ENCODE assay signal across 27 mouse cellular contexts in genomic region chr11:109517816-109518215, GRCm38 (mm10). TPM values are rescaled to one million over a fixed set of nuclear protein-coding genes. Genes with fewer than 3 reads are reported as not detected.
DNase-seq lines count a peak whose midpoint lies in the region; ATAC-seq and TF ChIP-seq lines count a peak whose summit lies in the region.
"Had no signal": no experiment of that assay in that cellular context is flagged by ENCODE, and none has a peak within 500 bp of the region (broad histone marks: within the 10 kb centered on the region; RNA-seq: fewer than 3 reads in every experiment).

No protein-coding gene starts in this region.

- H3K4me3 ChIP-seq in G1E (ENCODE audit: low read depth, low read length) = no peak overlapping the region
- H3K4me3 ChIP-seq in liver, embryonic 15.5 days (replicated peaks) = no peak overlapping the region
- H3K4me3 ChIP-seq in neural tube, embryonic 15.5 days (replicated peaks) = no peak overlapping the region
- H3K4me3 ChIP-seq: forebrain, embryonic 10.5 days; forebrain, embryonic 15.5 days; gastrocnemius, adult 2 months; hindbrain, embryonic 12.5 days; neural tube, embryonic 13.5 days had no signal

- H3K4me2 ChIP-seq in liver, embryonic 15.5 days = peak overlapping the region; percentile 23; the same call in 1 of the 2 replicates
- H3K4me2 ChIP-seq in neural tube, embryonic 15.5 days = no peak overlapping the region
- H3K4me2 ChIP-seq: forebrain, embryonic 15.5 days; heart, embryonic 11.5 days; hindbrain, embryonic 12.5 days; neural tube, embryonic 13.5 days had no signal

- no peak overlapping the region for H3K9ac ChIP-seq in liver, embryonic 15.5 days
- H3K9ac ChIP-seq in neural tube, embryonic 15.5 days (replicated peaks) = no peak overlapping the region
- H3K9ac ChIP-seq: forebrain, embryonic 15.5 days; hindbrain, embryonic 12.5 days; neural tube, embryonic 13.5 days had no signal

- DNase-seq in G1E (ENCODE audit: low spot score) (no peak), liver (peak; percentile 81)
- DNase-seq in c-Kit-positive CD71-positive TER-119-positive erythroid progenitor cells, embryonic 14.5 days (ENCODE audit: low spot score) = peak; percentile 57
- no peak for DNase-seq in urinary bladder, postnatal 4 days (ENCODE audit: low spot score in 2 of 2)
- no peak for DNase-seq in kidney, postnatal 25 days
- DNase-seq in right cerebral cortex, adult 18-20 months = no peak
- DNase-seq: adrenal gland, postnatal 14 days; cerebellum, adult 8-10 months; cerebellum, postnatal 25 days; gastrocnemius, adult 2 months; gastrocnemius, postnatal 36 days; heart, adult 18-20 months; heart, postnatal 36 days; kidney, adult 11 months; kidney, postnatal 4 days; lung, postnatal 4 days; right cerebral cortex, postnatal 25 days; thymus, adult 18-20 months; thymus, postnatal 36 days had no signal

- H3K4me1 ChIP-seq in G1E (ENCODE audit: insufficient read depth, low read depth, low read length) = peaks cover 34% of the 10 kb centered on the region
- H3K4me1 ChIP-seq in liver, embryonic 15.5 days (replicated peaks) = peaks cover 41% of the 10 kb centered on the region
- H3K4me1 ChIP-seq in neural tube, embryonic 15.5 days = 0 out of 2 replicates have a peak, but pooled peaks cover 2% of the 10 kb centered on the region
- H3K4me1 ChIP-seq: forebrain, embryonic 15.5 days; hindbrain, embryonic 12.5 days; neural tube, embryonic 13.5 days had no signal

- peaks cover 11% of the 10 kb centered on the region for H3K27me3 ChIP-seq in G1E (ENCODE audit: insufficient read depth, low read length)
- H3K27me3 ChIP-seq in liver, embryonic 15.5 days = peaks cover 4% of the 10 kb centered on the region; the same call in 1 of the 2 replicates
- H3K27me3 ChIP-seq in neural tube, embryonic 15.5 days (replicated peaks) = no peaks in the 10 kb centered on the region
- H3K27me3 ChIP-seq: forebrain, embryonic 15.5 days; hindbrain, embryonic 12.5 days; neural tube, embryonic 13.5 days had no signal

- no peaks in the 10 kb centered on the region for H3K9me3 ChIP-seq in G1E (replicated peaks)
- no peaks in the 10 kb centered on the region for H3K9me3 ChIP-seq in liver, embryonic 15.5 days (replicated peaks)
- H3K9me3 ChIP-seq in neural tube, embryonic 15.5 days (replicated peaks) = no peaks in the 10 kb centered on the region
- H3K9me3 ChIP-seq: forebrain, embryonic 10.5 days; forebrain, embryonic 15.5 days; hindbrain, embryonic 12.5 days; neural tube, embryonic 13.5 days had no signal

- peak; percentile 8; the same call in 1 of the 2 replicates for ATAC-seq in G1E (ENCODE audit: extremely low read depth, insufficient number of reproducible peaks, low FRiP score, poor library complexity, severe bottlenecking)
- ATAC-seq in liver, embryonic 15.5 days (ENCODE audit: insufficient read depth) = peak; percentile 97
- no peak for ATAC-seq in neural tube, embryonic 15.5 days (ENCODE audit: low FRiP score)
- ATAC-seq: forebrain, embryonic 15.5 days; hindbrain, postnatal 0 days had no signal

- H3K27ac ChIP-seq in liver, embryonic 15.5 days (replicated peaks) = peak overlapping the region; percentile 61
- no peak overlapping the region for H3K27ac ChIP-seq in neural tube, embryonic 15.5 days (replicated peaks)
- H3K27ac ChIP-seq: forebrain, embryonic 10.5 days; forebrain, embryonic 15.5 days; gastrocnemius, adult 2 months; hindbrain, embryonic 12.5 days; hindbrain, postnatal 0 days; neural tube, embryonic 13.5 days had no signal

- WGBS in liver, embryonic 15.5 days (ENCODE audit: insufficient replicate concordance) = 23% methylated on average over 3 of the region's 3 CpGs
- 94% methylated on average over 3 of the region's 3 CpGs for WGBS in neural tube, embryonic 15.5 days

- no peaks in the 10 kb centered on the region for H3K36me3 ChIP-seq in G1E (replicated peaks)
- no peaks in the 10 kb centered on the region for H3K36me3 ChIP-seq in liver, embryonic 15.5 days (replicated peaks)
- no peaks in the 10 kb centered on the region for H3K36me3 ChIP-seq in neural tube, embryonic 15.5 days
- H3K36me3 ChIP-seq: forebrain, embryonic 10.5 days; forebrain, embryonic 15.5 days; hindbrain, embryonic 12.5 days; neural tube, embryonic 13.5 days had no signal

- no peak for TF ChIP-seq CTCF in G1E (IDR thresholded peaks at IDR 0.05; ENCODE audit: low read depth, low read length)

RNA-seq across cellular contexts. Expression of gene Slc16a6, which starts 44.4 kb away (rescaled TPM):
- 95.0 and 101 TPM in 2 replicates for total RNA-seq in G1E (2014; fragmentation: Nextera tagmentation)
- 18.9 and 20.4 TPM in 2 replicates for total RNA-seq in G1E (2017)
- 32.4 and 37.1 TPM in 2 replicates for polyA plus RNA-seq in G1E (2012)
- polyA plus RNA-seq in liver, embryonic 15.5 days (2015; fragmentation: Nextera tagmentation; extraction: Ambion mirVana) = 38.9 and 39.1 TPM in 2 replicates
- polyA plus RNA-seq in neural tube, embryonic 15.5 days (2015; fragmentation: Nextera tagmentation; extraction: Ambion mirVana) = 3.7 and 4.2 TPM in 2 replicates

RNA-seq across cellular contexts. Expression of gene Arsg, which starts 44.6 kb away (rescaled TPM):
- total RNA-seq in G1E (2014; fragmentation: Nextera tagmentation) (6.1 and 8.8 TPM in 2 replicates), G1E (2017) (2.0 and 3.3 TPM in 2 replicates)
- polyA plus RNA-seq in G1E (2012) = 0.58 and 1.0 TPM in 2 replicates
- polyA plus RNA-seq in liver, embryonic 15.5 days (2015; fragmentation: Nextera tagmentation; extraction: Ambion mirVana) = 3.4 and 3.7 TPM in 2 replicates
- polyA plus RNA-seq in neural tube, embryonic 15.5 days (2015; fragmentation: Nextera tagmentation; extraction: Ambion mirVana) = 2.8 and 3.2 TPM in 2 replicates

Comparison
In these comparisons a context has a peak if more than half of its experiments do, and no peak if none do; other contexts are left out.
1. DNase-seq: peak in c-Kit-positive CD71-positive TER-119-positive erythroid progenitor cells, embryonic 14.5 days (single experiment) and liver (single experiment); none in G1E (single experiment), urinary bladder, postnatal 4 days (0 of 2), kidney, postnatal 25 days (0 of 2) and right cerebral cortex, adult 18-20 months (single experiment).